Mouse (Mus musculus): ENCODE measurements at regions not wholly inside any gene's neighbourhood (a gene's known extent, or its start where the extent isn't known, plus 50 kb on each side); places are given as distances from the start of the nearest gene placed in this dataset.

DNA sequence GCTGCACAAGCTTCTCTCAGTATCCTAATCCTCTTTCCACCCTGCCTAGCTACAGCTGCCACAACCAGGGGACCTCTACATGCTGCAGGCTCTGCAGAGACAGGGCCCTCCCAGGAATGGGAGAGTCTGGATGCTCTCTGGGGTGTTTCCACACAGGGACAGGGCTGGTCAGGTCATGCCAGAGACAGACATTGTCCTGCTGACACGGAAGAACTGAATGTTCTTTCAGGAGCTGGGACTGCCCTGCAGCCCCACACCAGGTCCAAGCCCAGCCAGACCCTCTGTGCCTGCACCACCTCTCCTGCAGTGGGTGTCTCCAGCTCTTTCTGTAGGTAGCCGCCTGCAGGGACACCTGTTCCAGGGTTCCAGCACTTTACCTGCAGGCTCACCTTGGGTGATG is 52.8 kb upstream of the Gata5 start:
- in situ Hi-C loops (cut with MboI; ENCODE audit: low pct_unique_long_range_greater_than_20kb): no loop called here
- POLR2A ChIA-PET: interaction anchor here (0.6 to 1.2 kb wide), 2 partner anchors 19 to 24 kb away, joined by 3 to 4 read pairs; no protein-coding TSS in a partner anchor

DNA sequence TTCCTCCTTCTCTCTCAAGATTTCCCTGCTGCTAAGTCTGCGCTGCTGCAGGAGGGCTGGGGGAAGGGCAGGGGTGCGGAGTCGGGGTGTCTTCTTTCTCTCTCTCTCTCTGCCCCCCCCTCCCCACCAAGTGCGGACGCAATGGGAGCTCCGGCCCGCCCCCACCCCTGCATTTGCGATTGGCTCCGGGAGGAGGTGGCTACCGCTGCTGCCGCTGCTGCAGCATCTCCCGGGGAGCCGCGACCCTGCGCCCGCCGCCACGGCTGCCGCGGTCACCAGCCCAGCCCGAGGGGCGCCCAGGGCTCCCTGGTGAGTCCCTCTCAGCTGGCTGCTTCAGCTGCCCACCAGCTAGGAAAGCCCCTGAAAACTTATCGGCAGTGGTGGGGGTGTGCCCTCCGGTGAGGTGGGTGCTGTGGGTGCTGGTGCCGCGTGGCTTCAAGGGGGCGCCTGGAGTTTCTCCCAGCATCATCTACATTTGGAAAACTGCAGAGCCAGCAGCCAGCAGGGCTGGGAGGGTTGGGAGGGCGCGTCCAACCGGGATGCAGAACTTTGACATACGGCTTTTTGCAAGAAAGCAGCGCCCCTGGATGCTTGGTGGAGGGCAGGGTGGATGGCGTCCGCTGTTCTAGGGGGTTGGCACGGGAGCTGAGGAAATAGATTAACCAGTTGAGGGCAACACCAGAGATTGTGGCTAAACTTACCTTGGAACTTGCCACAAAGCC is 51.6 kb upstream of the Gata5 start:
- in situ Hi-C loops (cut with MboI; ENCODE audit: low pct_unique_long_range_greater_than_20kb): no loop called here
- POLR2A ChIA-PET: interaction anchor here (1.2 kb wide), 1 partner anchor 17 kb away, joined by 4 read pairs; no protein-coding TSS in a partner anchor
- CTCF ChIA-PET: no interaction called here
- DNase-seq (ENCODE audit: low read depth, low spot score) (no peak), ATAC-seq (no peak)
- TF ChIP-seq CTCF (IDR thresholded peaks at IDR 0.05): no peak
- H3K27me3 ChIP-seq: peaks cover 44% of the 10 kb centered on the region

More for the DNA sequence above, 52.8 kb upstream of the Gata5 start:
- no peak for TF ChIP-seq CTCF (IDR thresholded peaks at IDR 0.05)
- no peak for ATAC-seq
- peaks cover 46% of the 10 kb centered on the region for H3K27me3 ChIP-seq
- no peak for DNase-seq (ENCODE audit: low read depth, low spot score)
- CTCF ChIA-PET: no interaction called here

DNA sequence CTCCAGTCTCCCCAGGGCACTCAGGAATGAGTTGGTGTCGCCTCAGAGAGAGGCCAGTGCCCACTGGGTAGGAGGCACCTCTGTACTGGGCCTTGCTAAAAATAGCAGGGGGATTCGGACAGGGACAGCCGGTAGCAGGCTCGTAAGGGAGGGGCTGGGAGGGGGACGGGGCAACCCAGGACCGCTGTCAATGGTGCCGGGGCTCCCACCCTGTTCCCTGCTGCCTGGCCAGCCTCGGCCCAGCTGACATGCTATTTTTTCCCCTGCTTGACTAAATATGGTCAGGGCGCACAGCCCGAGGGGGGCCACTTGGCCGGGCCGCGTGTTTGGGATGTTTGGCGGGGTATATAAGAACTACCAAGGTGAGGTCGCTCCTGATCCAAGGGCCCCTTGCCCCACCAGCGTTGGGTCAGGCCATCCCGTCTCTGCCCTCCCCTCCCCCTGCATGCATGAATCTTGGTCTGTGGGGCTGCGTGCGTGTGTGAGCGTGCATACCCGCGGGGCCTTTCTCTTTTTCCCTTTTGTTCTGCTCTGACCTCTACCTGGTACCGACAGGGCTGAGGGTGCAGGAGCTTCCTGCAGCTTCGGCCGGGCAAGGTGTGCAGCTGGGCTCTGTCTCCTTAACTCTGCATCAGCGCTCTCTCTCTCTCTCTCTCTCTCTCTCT is 50.9 kb upstream of the Gata5 start:
- DNase-seq (ENCODE audit: low read depth, low spot score) (no peak), ATAC-seq (no peak)
- ChIA-PET CTCF (no interaction called here), POLR2A (interaction anchor here (0.6 kb wide), 1 partner anchor 75 kb away, joined by 6 read pairs; no protein-coding TSS in a partner anchor)
- no peak for TF ChIP-seq CTCF (IDR thresholded peaks at IDR 0.05)
- in situ Hi-C loops (cut with MboI; ENCODE audit: low pct_unique_long_range_greater_than_20kb): no loop called here
- peaks cover 38% of the 10 kb centered on the region for H3K27me3 ChIP-seq
